Mouse (Mus musculus) limb, embryonic 14.5 days (tissue): ENCODE results near the gene Itga4. TPM values are rescaled to one million over a fixed set of nuclear protein-coding genes. Genes with fewer than 3 reads are reported as not detected.

Experiments used
- ATAC-seq: fragments of 200-750 bp; cut with Nextera tagmentation; 2 replicates; pipeline ENCODE4 v1.8.0; 2017; ENCODE audit warnings: low read depth, moderate number of reproducible peaks, moderate TSS enrichment; ENCODE audit not compliant: low FRiP score
- DNase-seq: peaks from one replicate; pipeline ENCODE4 v3.0.0-alpha.2; 2015; ENCODE audit warnings: low spot score
- H3K27ac ChIP-seq: fragments of 300-500 bp; sonication (generic); replicated peaks from 2 replicates; pipeline ENCODE4 v1.5.1; 2014; ENCODE audit warnings: low read depth, mild to moderate bottlenecking, low read length, moderate library complexity, mixed read lengths
- H3K27me3 ChIP-seq: fragments of 300-500 bp; sonication (generic); 2 replicates; pipeline ENCODE4 v1.6.1; 2014; ENCODE audit warnings: low read length, mixed read lengths; ENCODE audit not compliant: control insufficient read depth, insufficient read depth
- H3K36me3 ChIP-seq: fragments of 300-500 bp; sonication (generic); 2 replicates; pipeline ENCODE4 v1.6.1; 2014; ENCODE audit warnings: mild to moderate bottlenecking, low read length, moderate library complexity, mixed read lengths; ENCODE audit not compliant: control insufficient read depth, insufficient read depth
- H3K4me1 ChIP-seq: fragments of 300-500 bp; sonication (generic); 2 replicates; pipeline ENCODE4 v1.6.1; 2014; ENCODE audit warnings: antibody characterized with exemption, low read length, mixed read lengths; ENCODE audit not compliant: control insufficient read depth, insufficient read depth
- H3K4me2 ChIP-seq: fragments of 300-500 bp; sonication (generic); replicated peaks from 2 replicates; pipeline ENCODE4 v1.6.1; 2014; ENCODE audit warnings: low read depth, mild to moderate bottlenecking, low read length, moderate library complexity; ENCODE audit not compliant: severe bottlenecking
- H3K4me3 ChIP-seq: fragments of 300-500 bp; sonication (generic); replicated peaks from 2 replicates; pipeline ENCODE4 v1.5.1; 2014; ENCODE audit warnings: low read length
- H3K9ac ChIP-seq: fragments of 300-500 bp; sonication (generic); 2 replicates; pipeline ENCODE4 v1.6.1; 2014; ENCODE audit warnings: mild to moderate bottlenecking, low read depth, low read length, moderate library complexity; ENCODE audit not compliant: severe bottlenecking
- H3K9me3 ChIP-seq: fragments of 300-500 bp; sonication (generic); 2 replicates; pipeline ENCODE4 v1.6.1; 2016; ENCODE audit warnings: low read length; ENCODE audit not compliant: control insufficient read depth
- POLR2A ChIP-seq: fragments of 200-500 bp; IDR thresholded peaks from 2 replicates; pipeline ENCODE4 v1.8.0; 2012; ENCODE audit warnings: inconsistent platforms, mild to moderate bottlenecking, moderate library complexity, borderline replicate concordance; ENCODE audit not compliant: insufficient read depth, insufficient read length; ENCODE audit errors: extremely low read depth
- WGBS: fragments of 180-500 bp; shearing (Covaris S2); extraction: QIAGEN DNeasy Blood & Tissue Kit; methylation state at CpG from one replicate; pipeline ENCODE4 v1.1.7; 2014; 5-methylcytosine and 5-hydroxymethylcytosine counted together
- polyA plus RNA-seq, 2 experiments: library from polyadenylated mRNA; depleted of rRNA in 1 of 2; stranded (reverse) in 1 of 2; unstranded in 1 of 2; fragments of >200 nt; fragmentation: Nextera tagmentation in 1 of 2; extraction: Ambion mirVana in 1 of 2; gene quantifications; 2 replicates each; pipeline versions ENCODE4 v1.2.1 to v1.2.3; 2012 to 2014

The Itga4 gene
- polyA plus RNA-seq, 2 experiments, result 9.3 to 9.9 TPM

GRCm38 (mm10) chr2:79354773-79355172 lies 99.5 kb downstream of the Itga4 start:
- no peak for DNase-seq
- no peak for TF ChIP-seq POLR2A
- Histone ChIP-seq H3K4me2 (no peak overlapping the region), H3K9me3 (no peaks in the 10 kb centered on the region), H3K36me3 (no peaks in the 10 kb centered on the region), H3K4me3 (no peak overlapping the region), H3K9ac (no peak overlapping the region), H3K4me1 (no peaks in the 10 kb centered on the region), H3K27me3 (no peaks in the 10 kb centered on the region), H3K27ac (no peak overlapping the region)
- ATAC-seq, result no peak
- WGBS, result 90% methylated on average over 16 of the region's 16 CpGs

GRCm38 (mm10) chr2:79357835-79358234 lies 102.6 kb downstream of the Itga4 start:
- Histone ChIP-seq H3K4me3 (no peak overlapping the region), H3K9ac (no peak overlapping the region), H3K36me3 (no peaks in the 10 kb centered on the region), H3K27ac (no peak overlapping the region), H3K4me2 (no peak overlapping the region), H3K9me3 (no peaks in the 10 kb centered on the region), H3K27me3 (no peaks in the 10 kb centered on the region), H3K4me1 (no peaks in the 10 kb centered on the region)
- ATAC-seq, result no peak
- no peak for DNase-seq
- 89% methylated on average over 3 of the region's 3 CpGs for WGBS
- no peak for TF ChIP-seq POLR2A

- no peak overlapping the region for H3K4me3 ChIP-seq
- WGBS, result 68% methylated on average over 6 of the region's 6 CpGs
- DNase-seq (no peak), ATAC-seq (no peak)
- H3K9ac ChIP-seq, result no peak overlapping the region
- no peaks in the 10 kb centered on the region for H3K27me3 ChIP-seq
- H3K36me3 ChIP-seq, result no peaks in the 10 kb centered on the region
- no peak overlapping the region for H3K4me2 ChIP-seq
- H3K4me1 ChIP-seq, result no peaks in the 10 kb centered on the region
- no peak overlapping the region for H3K27ac ChIP-seq
- no peak for TF ChIP-seq POLR2A
- no peaks in the 10 kb centered on the region for H3K9me3 ChIP-seq
These were observed 106.8 kb downstream of the Itga4 start for GRCm38 (mm10) chr2:79362029-79362428.

- 69% methylated on average over 6 of the region's 6 CpGs for WGBS
- H3K9ac ChIP-seq, result no peak overlapping the region
- no peaks in the 10 kb centered on the region for H3K4me1 ChIP-seq
- no peak overlapping the region for H3K4me2 ChIP-seq
- H3K27me3 ChIP-seq, result no peaks in the 10 kb centered on the region
- no peaks in the 10 kb centered on the region for H3K36me3 ChIP-seq
- no peak overlapping the region for H3K4me3 ChIP-seq
- TF ChIP-seq POLR2A, result no peak
- no peak for ATAC-seq
- H3K27ac ChIP-seq, result no peak overlapping the region
- H3K9me3 ChIP-seq, result no peaks in the 10 kb centered on the region
- no peak for DNase-seq
These were observed 108.7 kb downstream of the Itga4 start for GRCm38 (mm10) chr2:79363920-79364319.

- no peak for DNase-seq
- 73% methylated on average over 18 of the region's 18 CpGs for WGBS
These were observed 112.5 kb downstream of the Itga4 start for GRCm38 (mm10) chr2:79367451-79368450.

More at GRCm38 (mm10) chr2:79367451-79368450, 112.5 kb downstream of the Itga4 start:
- TF ChIP-seq POLR2A, result no peak
- H3K9me3 ChIP-seq, result no peaks in the 10 kb centered on the region
- H3K4me1 ChIP-seq, result no peaks in the 10 kb centered on the region
- no peak overlapping the region for H3K4me2 ChIP-seq
- H3K9ac ChIP-seq, result no peak overlapping the region
- H3K4me3 ChIP-seq, result no peak overlapping the region
- H3K27ac ChIP-seq, result no peak overlapping the region
- H3K36me3 ChIP-seq, result no peaks in the 10 kb centered on the region
- no peaks in the 10 kb centered on the region for H3K27me3 ChIP-seq
- ATAC-seq, result no peak
